Mouse (Mus musculus): ENCODE data around the gene Bcam. TPM values are rescaled to one million over a fixed set of nuclear protein-coding genes. Genes with fewer than 3 reads are reported as not detected.

Bcam gene
- polyA plus RNA-seq (2012; fragmentation: generic; extraction: Trizol) = under 1 TPM; 0.04 to 0.12 TPM

DNA sequence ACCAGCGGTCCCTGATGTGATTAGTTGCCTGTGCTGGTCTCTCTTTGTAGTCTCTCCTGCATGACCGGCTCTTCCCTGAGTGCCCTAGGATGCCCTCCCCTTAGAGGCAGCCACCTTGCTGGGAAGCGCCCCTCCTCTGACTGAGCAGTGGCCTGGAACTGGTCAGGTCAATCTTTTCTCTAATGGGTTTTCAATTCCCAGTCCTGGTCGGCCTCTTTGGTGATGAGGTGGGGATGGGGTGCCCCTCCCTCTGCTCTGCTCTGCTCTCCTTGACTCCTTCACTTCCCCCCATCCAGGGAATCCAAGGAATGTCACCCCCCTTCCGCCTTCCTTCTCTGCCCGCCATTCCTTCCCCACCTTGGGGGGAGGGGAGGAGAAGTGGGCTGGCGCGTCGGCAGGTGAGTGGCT lies at the start of gene Bcam:
TSS of gene Bcam (minus strand) at position 33 of the 408 bp plus-strand sequence.

DNA sequence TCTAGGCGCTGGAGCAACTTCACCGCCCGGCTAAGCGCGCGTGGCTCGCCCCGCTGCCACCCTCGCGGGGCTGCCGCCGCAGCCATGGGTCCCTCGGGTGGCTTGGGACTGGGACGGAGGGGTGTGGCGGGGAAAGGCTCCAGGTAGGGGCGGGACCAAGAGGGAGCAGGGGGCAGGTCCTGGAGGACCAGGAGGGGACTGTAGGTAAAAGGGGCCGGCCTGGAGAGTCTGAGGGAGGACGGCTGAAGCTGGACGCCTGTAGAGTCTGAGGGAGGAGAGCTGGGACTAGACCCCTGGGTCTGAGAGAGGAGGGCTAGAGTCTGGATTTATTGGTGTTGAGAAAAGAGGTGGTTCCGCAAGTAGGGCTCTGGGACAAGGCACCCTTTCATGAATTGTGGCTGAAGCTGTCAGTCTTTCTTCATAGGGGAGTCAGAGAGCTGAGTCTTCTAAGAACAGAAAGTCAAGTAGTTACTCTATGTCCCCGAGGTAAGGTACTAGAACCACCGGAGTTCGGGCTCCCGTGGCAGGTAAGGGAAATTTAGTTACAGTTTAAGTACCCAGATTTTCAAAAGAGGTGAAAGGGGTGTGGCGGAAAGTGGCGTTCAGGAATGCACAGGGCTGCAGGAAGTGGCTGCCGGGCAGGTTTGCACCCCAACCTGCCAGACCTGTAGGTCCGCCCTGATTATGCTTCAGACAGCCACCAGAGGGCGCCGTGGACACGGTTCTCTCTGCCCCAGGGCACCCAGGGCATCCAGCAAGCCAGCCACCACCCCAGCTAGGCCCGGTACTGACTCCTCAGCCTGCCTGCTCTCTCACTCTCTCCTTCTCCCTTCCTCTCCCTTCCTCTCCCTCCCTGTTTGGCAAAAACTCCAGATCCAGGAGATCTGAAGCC lies 26.1 kb upstream of the Bcam start, which contains the start of gene Cblc:
TSS of gene Cblc (minus strand) at position 113 of the 892 bp plus-strand sequence.

DNA sequence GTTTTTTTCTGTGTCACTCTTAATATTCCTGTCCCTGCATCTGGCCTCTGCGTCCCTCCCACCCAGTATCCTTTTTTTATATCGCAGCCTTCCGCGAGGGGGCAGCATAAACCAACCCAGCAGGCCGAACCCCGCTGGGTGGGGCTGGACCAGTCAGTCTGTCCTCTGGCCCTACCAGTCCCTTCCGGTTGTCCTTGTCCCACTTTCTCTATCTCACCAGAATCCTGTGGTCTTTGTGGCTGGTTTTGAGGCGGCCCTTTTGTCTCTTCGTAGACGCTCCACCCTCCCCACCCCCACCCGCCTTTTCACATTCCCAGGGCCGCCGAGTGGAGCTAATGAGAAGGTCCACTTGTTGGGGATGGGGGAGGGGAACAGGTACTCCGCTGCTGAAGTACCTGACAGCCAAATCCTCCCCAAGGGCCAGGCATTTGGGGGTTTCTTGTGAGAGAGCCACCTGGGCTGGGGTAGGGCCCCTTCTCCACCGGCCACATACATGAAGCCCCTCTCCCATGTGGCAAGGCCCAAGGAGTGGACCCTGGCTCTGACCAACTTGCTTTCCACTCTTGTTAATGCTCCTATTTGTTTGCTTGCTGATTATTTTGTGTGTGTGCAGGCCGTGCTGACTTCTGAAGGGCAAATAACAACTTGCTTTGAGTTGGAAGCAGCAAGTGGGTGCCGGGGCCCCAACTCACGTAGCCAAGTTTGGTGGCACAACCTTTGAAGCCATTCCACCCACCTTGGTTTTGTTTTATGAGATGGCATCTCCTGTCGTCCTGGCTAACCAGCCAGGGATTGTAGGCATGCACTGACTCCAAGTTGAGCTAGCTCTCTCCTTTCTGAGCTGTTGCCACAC lies 20.4 kb downstream of the Bcam start, which contains the start of gene Nectin2:
TSS of gene Nectin2 (minus strand) at position 267 of the 853 bp plus-strand sequence.

DNA sequence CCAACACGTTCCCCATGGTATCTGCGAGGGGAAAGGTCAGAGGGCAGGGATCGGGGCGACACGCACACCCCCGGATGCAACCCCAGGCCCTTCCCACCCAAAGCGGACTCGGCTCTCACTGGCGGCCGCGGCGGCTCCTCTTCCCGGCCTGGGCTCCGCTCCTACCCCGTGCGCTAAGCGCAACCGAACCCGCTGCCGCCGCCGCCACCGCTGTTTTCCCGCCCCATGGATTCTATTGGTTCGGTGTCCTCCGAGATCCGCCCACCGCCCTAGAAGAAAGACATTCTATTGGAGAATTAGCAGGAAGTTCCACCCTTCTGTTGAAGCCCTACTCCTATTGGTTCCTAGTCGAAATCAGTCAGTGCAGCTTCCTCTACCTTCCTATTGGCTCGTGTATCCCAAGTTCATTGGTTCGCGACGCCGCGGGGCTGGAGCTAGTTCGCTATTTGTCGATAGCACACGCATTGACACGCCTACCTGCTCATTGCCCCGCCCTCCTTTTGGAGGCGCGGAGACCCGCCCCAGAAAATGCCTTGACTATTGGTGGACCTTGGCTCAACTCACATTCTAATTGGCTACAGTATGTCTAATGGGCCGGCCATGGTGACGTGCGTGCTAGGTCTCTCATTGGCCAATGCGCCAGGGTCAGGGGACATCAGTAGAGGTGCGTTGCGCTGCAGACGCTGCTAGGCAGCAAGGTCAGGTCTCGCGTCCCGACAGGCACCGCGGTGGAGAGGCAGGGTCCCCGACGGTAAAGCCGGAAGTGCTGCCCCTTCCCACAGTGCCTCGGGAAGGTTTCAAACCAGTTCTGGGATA lies 55.4 kb downstream of the Bcam start, which contains the start of gene Tomm40:
TSS of gene Tomm40 (minus strand) at position 200 of the 816 bp plus-strand sequence.

Other genes starting within 250 kb of the Bcam start
- 10 to 100 TPM; 33.3 to 45.0 TPM for gene Ppp1r37, start 207.9 kb downstream of the Bcam start, polyA plus RNA-seq (2012; fragmentation: generic; extraction: Trizol)
- gene Zfp296, start 193.7 kb downstream of the Bcam start, polyA plus RNA-seq (2012; fragmentation: generic; extraction: Trizol) = under 1 TPM in 1 of 2 experiments, not detected in 1; 0.07 TPM
- 100 to 1,000 TPM; 127 to 141 TPM for gene Gemin7, start 193.4 kb downstream of the Bcam start, polyA plus RNA-seq (2012; fragmentation: generic; extraction: Trizol)
- gene Clasrp, start 166.5 kb downstream of the Bcam start, polyA plus RNA-seq (2012; fragmentation: generic; extraction: Trizol) = 10 to 100 TPM; 11.9 to 28.1 TPM
- 10 to 100 TPM; 11.9 to 33.1 TPM for gene Relb, start 141.6 kb downstream of the Bcam start, polyA plus RNA-seq (2012; fragmentation: generic; extraction: Trizol)
- gene Clptm1, start 106.0 kb downstream of the Bcam start, polyA plus RNA-seq (2012; fragmentation: generic; extraction: Trizol) = 10 to 100 TPM; 82.8 to 99.6 TPM
- under 1 TPM in 1 of 2 experiments, not detected in 1; 0.94 TPM for gene Apoc2, start 93.1 kb downstream of the Bcam start, polyA plus RNA-seq (2012; fragmentation: generic; extraction: Trizol)
- gene Gm44805, start 89.6 kb downstream of the Bcam start, polyA plus RNA-seq (2012; fragmentation: generic; extraction: Trizol) = not detected
- gene Apoc4, start 89.5 kb downstream of the Bcam start, polyA plus RNA-seq (2012; fragmentation: generic; extraction: Trizol) = 1 to 10 TPM in 1 of 2 experiments, not detected in 1; 4.6 TPM
- 10 to 100 TPM in 1 of 2 experiments, not detected in 1; 23.3 TPM for gene Apoc1, start 78.4 kb downstream of the Bcam start, polyA plus RNA-seq (2012; fragmentation: generic; extraction: Trizol)
- gene Apoe, start 71.8 kb downstream of the Bcam start, polyA plus RNA-seq (2012; fragmentation: generic; extraction: Trizol) = 10 to 100 TPM in 1 of 2 experiments, under 1 TPM in 1; 0.54 to 25.5 TPM
- gene Tomm40, start 55.6 kb downstream of the Bcam start, polyA plus RNA-seq (2012; fragmentation: generic; extraction: Trizol) = 100 to 1,000 TPM in 1 of 2 experiments, 10 to 100 TPM in 1; 73.6 to 172 TPM
- 10 to 100 TPM; 10.7 to 22.9 TPM for gene Nectin2, start 20.5 kb downstream of the Bcam start, polyA plus RNA-seq (2012; fragmentation: generic; extraction: Trizol)
- gene Cblc, start 25.8 kb upstream of the Bcam start, polyA plus RNA-seq (2012; fragmentation: generic; extraction: Trizol) = under 1 TPM in 1 of 2 experiments, not detected in 1; 0.06 TPM
- gene Bcl3, start 51.8 kb upstream of the Bcam start, polyA plus RNA-seq (2012; fragmentation: generic; extraction: Trizol) = 10 to 100 TPM in 1 of 2 experiments, 1 to 10 TPM in 1; 3.7 to 20.3 TPM
- under 1 TPM in 1 of 2 experiments, not detected in 1; 0.12 TPM for gene Gm19345, start 81.0 kb upstream of the Bcam start, polyA plus RNA-seq (2012; fragmentation: generic; extraction: Trizol)
- gene Ceacam16, start 90.3 kb upstream of the Bcam start, polyA plus RNA-seq (2012; fragmentation: generic; extraction: Trizol) = under 1 TPM in 1 of 2 experiments, not detected in 1; 0.04 TPM
- gene Ceacam19, start 116.9 kb upstream of the Bcam start, polyA plus RNA-seq (2012; fragmentation: generic; extraction: Trizol) = not detected
- gene Pvr, start 150.1 kb upstream of the Bcam start, polyA plus RNA-seq (2012; fragmentation: generic; extraction: Trizol) = 1 to 10 TPM; 5.5 to 6.8 TPM
- under 1 TPM; 0.28 to 0.59 TPM for gene Igsf23, start 179.7 kb upstream of the Bcam start, polyA plus RNA-seq (2012; fragmentation: generic; extraction: Trizol)
- gene Ceacam20, start 194.4 kb upstream of the Bcam start, polyA plus RNA-seq (2012; fragmentation: generic; extraction: Trizol) = under 1 TPM in 1 of 2 experiments, not detected in 1; 0.01 TPM
- gene Nlrp9b, start 220.4 kb upstream of the Bcam start, polyA plus RNA-seq (2012; fragmentation: generic; extraction: Trizol) = not detected

Data from C3H10T1/2 (cell line).